Mouse (Mus musculus) gastrocnemius, postnatal 14 days (tissue): ENCODE measurements around the gene Mrpl37. TPM values are rescaled to one million over a fixed set of nuclear protein-coding genes. Genes with fewer than 3 reads are reported as not detected.
"Not testable (repeated sequence)": the region's sequence is repeated elsewhere in the genome, so short reads cannot be mapped to it uniquely, and the experiment has no call there.

Experiments
- DNase-seq: peaks from one replicate; pipeline ENCODE4 v3.0.0; 2021; ENCODE audit warnings: mixed read lengths
- intact Hi-C: fragments of 180-260 bp; cut with DNase I; formaldehyde crosslinking; loops from one replicate; pipeline ENCODE4 v1.15.1; 2025; ENCODE audit warnings: low total_unique reads
- long read RNA-seq, 2 experiments: library from polyadenylated mRNA; stranded (forward); transcript quantifications; one replicate each; pipeline ENCODE4 v2.0.0; 2021
- total RNA-seq, 2 experiments: library from RNA; stranded (reverse); gene quantifications; 2 replicates each; pipeline ENCODE4 v1.2.3; 2021

Gene Mrpl37
- 10 to 100 TPM; 75.8 to 84.3 TPM for total RNA-seq
- long read RNA-seq, experiment 1, transcript Mrpl37-201 (7 exons, 1,498 nt): major isoform, 89 of 96 reads
- long read RNA-seq, experiment 1, partial matches to known transcripts: 4 of 96 reads
- long read RNA-seq, experiment 1, other reads (novel, unspliced or antisense): 2 of 96 reads
- long read RNA-seq, experiment 2, transcript Mrpl37-201 (7 exons, 1,498 nt): major isoform, 87 of 92 reads
- long read RNA-seq, experiment 2, partial matches to known transcripts: 0 of 92 reads
- long read RNA-seq, experiment 2, other reads (novel, unspliced or antisense): 5 of 92 reads

- intact Hi-C loops: no loop called here
- peak; percentile 90 for DNase-seq
Observed at GRCm38 (mm10) chr4:107066252-107067124, at the start of gene Mrpl37, which contains the start of gene Cyb5rl. Gene Mrpl37 (minus strand): TSS chr4:107066868. Gene Cyb5rl (plus strand): TSS chr4:107066988.

- no peak for DNase-seq
- intact Hi-C loops: no loop called here
Observed at GRCm38 (mm10) chr4:107114278-107114677, 47.6 kb upstream of the Mrpl37 start.

GRCm38 (mm10) chr4:107109181-107109580 lies 42.5 kb upstream of the Mrpl37 start:
- DNase-seq, intact Hi-C loops: not testable (repeated sequence)

- intact Hi-C loops: no loop called here
- DNase-seq: no peak
Observed at GRCm38 (mm10) chr4:107108291-107108731, 41.6 kb upstream of the Mrpl37 start.

- DNase-seq: no peak
- intact Hi-C loops: no loop called here
Observed at GRCm38 (mm10) chr4:107106777-107107176, 40.1 kb upstream of the Mrpl37 start.

- intact Hi-C loops: no loop called here
- no peak for DNase-seq
Observed at GRCm38 (mm10) chr4:107102220-107102619, 35.6 kb upstream of the Mrpl37 start.

- DNase-seq: no peak
- intact Hi-C loops: no loop called here
Observed at GRCm38 (mm10) chr4:107098791-107099525, 32.3 kb upstream of the Mrpl37 start.

- intact Hi-C loops: no loop called here
- no peak for DNase-seq
Observed at GRCm38 (mm10) chr4:107098375-107098774, 31.7 kb upstream of the Mrpl37 start.

- intact Hi-C loops: no loop called here
- DNase-seq: no peak
Observed at GRCm38 (mm10) chr4:107097871-107098270, 31.2 kb upstream of the Mrpl37 start.

GRCm38 (mm10) chr4:107096841-107097373 lies 30.2 kb upstream of the Mrpl37 start, which contains the start of gene Cdcp2:
Gene Cdcp2 (plus strand): TSS chr4:107096891.
- intact Hi-C loops: no loop called here
- DNase-seq: no peak

- DNase-seq: no peak
- intact Hi-C loops: no loop called here
Observed at GRCm38 (mm10) chr4:107096043-107096442, 29.4 kb upstream of the Mrpl37 start.

- no peak for DNase-seq
- intact Hi-C loops: no loop called here
Observed at GRCm38 (mm10) chr4:107094484-107095187, 28.0 kb upstream of the Mrpl37 start.

- no peak for DNase-seq
- intact Hi-C loops: no loop called here
Observed at GRCm38 (mm10) chr4:107091696-107092095, 25.0 kb upstream of the Mrpl37 start.

GRCm38 (mm10) chr4:107084858-107085257 lies 18.2 kb upstream of the Mrpl37 start:
- no peak for DNase-seq
- intact Hi-C loops: loop anchor here (10.0 kb wide), 1 partner anchor 250 kb away; no protein-coding TSS in a partner anchor

- intact Hi-C loops: loop anchor here (10.0 kb wide), 1 partner anchor 250 kb away; no protein-coding TSS in a partner anchor
- no peak for DNase-seq
Observed at GRCm38 (mm10) chr4:107084343-107084742, 17.7 kb upstream of the Mrpl37 start.

- DNase-seq: no peak
- intact Hi-C loops: loop anchor here (10.0 kb wide), 1 partner anchor 248 kb away; no protein-coding TSS in a partner anchor
Observed at GRCm38 (mm10) chr4:107083126-107083525, 16.5 kb upstream of the Mrpl37 start.

GRCm38 (mm10) chr4:107082185-107082584 lies 15.5 kb upstream of the Mrpl37 start:
- intact Hi-C loops: loop anchor here (10.0 kb wide), 1 partner anchor 247 kb away; no protein-coding TSS in a partner anchor
- no peak for DNase-seq

GRCm38 (mm10) chr4:107079716-107080115 lies 13.0 kb upstream of the Mrpl37 start:
- no peak for DNase-seq
- intact Hi-C loops: loop anchor here (10.0 kb wide), 1 partner anchor 245 kb away; no protein-coding TSS in a partner anchor

GRCm38 (mm10) chr4:107078894-107079293 lies 12.2 kb upstream of the Mrpl37 start:
- no peak for DNase-seq
- intact Hi-C loops: no loop called here
